Mouse (Mus musculus): ENCODE measurements around the gene Zfhx3. TPM values are rescaled to one million over a fixed set of nuclear protein-coding genes. Genes with fewer than 3 reads are reported as not detected.

Zfhx3 gene
- total and polyA plus RNA-seq, 2 experiments from 2014 or later: 9.6 to 13.8 TPM

DNA sequence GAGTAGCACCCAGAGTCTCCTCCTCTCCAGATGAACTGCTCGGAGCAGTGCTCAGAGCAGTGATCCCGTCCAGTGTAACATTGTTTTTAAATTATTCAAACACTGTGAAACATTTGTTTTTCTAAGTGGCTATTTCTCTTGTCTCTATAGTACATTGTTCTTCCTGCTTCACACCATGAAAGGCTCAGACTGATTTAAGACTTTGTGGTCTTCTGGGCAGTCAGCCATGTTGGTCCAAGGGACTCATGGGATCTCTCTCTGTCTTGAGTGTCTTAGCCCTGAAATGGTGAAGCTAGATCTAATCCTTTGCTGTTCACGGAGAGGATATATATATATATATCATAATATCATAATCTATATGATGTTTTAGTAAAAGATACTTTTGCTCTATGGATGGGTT is 480.1 kb downstream of the Zfhx3 start:
- Histone ChIP-seq H3K9me3 (ENCODE audit: low read length) (no peaks in the 10 kb centered on the region), H3K27ac (ENCODE audit: low read depth, low read length) (no peak overlapping the region), H3K4me3 (ENCODE audit: low read depth, low read length) (no peak overlapping the region), H3K9ac (no peak overlapping the region), H3K4me1 (ENCODE audit: insufficient read depth) (peaks cover 7% of the 10 kb centered on the region; the same call in 1 of the 2 replicates), H3K27me3 (ENCODE audit: insufficient read depth, low read length) (0 out of 2 replicates have a peak, but pooled peaks cover 3% of the 10 kb centered on the region), H3K4me2 (ENCODE audit: low read depth) (no peak overlapping the region), H3K36me3 (ENCODE audit: insufficient read depth) (no peaks in the 10 kb centered on the region)
- 71% methylated on average over 3 of the region's 3 CpGs for WGBS
- DNase-seq: no peak
- ATAC-seq: no peak
- TF ChIP-seq CTCF (IDR thresholded peaks at IDR 0.05; ENCODE audit: low read depth): no peak

DNA sequence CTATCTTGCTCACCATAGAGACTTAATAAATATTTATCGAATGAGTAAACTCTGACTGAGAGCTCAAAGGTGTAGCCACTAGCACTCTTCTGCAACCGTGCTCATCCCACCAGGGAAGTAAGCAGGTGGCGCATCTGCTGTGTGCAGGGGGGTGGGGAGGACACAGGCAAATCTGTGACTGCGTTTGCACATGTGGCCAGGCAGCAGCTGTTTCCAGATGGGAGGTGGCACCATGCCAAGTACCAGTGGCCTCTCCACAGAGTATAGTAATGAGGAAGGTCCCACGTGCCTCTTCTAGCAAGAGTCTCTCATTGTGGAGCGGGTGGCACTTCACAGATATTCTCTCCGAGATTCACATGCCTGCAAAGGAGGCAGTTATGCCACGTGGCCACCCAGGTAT is 481.9 kb downstream of the Zfhx3 start:
- H3K27me3 ChIP-seq (ENCODE audit: insufficient read depth, low read length): 0 out of 2 replicates have a peak, but pooled peaks cover 3% of the 10 kb centered on the region
- ATAC-seq (no peak), DNase-seq (no peak)
- H3K4me2 ChIP-seq (ENCODE audit: low read depth): no peak overlapping the region
- H3K9ac ChIP-seq: no peak overlapping the region
- peaks cover 6% of the 10 kb centered on the region; the same call in 1 of the 2 replicates for H3K4me1 ChIP-seq (ENCODE audit: insufficient read depth)
- WGBS: 69% methylated on average over 8 of the region's 8 CpGs
- H3K9me3 ChIP-seq (ENCODE audit: low read length): no peaks in the 10 kb centered on the region
- no peaks in the 10 kb centered on the region for H3K36me3 ChIP-seq (ENCODE audit: insufficient read depth)
- no peak overlapping the region for H3K4me3 ChIP-seq (ENCODE audit: low read depth, low read length)
- no peak overlapping the region for H3K27ac ChIP-seq (ENCODE audit: low read depth, low read length)
- TF ChIP-seq CTCF (IDR thresholded peaks at IDR 0.05; ENCODE audit: low read depth): no peak

DNA sequence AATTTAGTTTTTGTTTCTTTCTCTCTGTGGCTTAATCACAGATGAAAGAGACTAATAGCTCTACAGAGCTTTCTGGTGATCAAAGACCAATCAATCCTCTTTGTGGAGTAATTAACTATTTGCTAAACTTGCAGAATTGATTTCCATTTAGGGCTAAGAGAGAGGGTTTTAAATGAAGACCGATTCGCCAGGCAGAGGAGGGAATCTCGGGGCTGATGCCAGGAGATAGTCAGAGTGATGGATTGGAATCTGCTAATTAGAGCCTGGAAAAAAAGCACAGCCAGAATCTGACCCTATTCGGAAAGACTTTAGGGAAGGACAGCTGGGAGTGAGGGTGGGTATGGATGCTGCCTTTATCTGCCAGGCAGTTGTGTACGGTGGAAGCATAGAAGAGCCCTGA is 490.9 kb downstream of the Zfhx3 start:
- Histone ChIP-seq H3K4me3 (ENCODE audit: low read depth, low read length) (no peak overlapping the region), H3K27ac (ENCODE audit: low read depth, low read length) (no peak overlapping the region), H3K4me2 (ENCODE audit: low read depth) (no peak overlapping the region), H3K4me1 (ENCODE audit: insufficient read depth) (no peaks in the 10 kb centered on the region), H3K36me3 (ENCODE audit: insufficient read depth) (no peaks in the 10 kb centered on the region), H3K9me3 (ENCODE audit: low read length) (no peaks in the 10 kb centered on the region), H3K9ac (no peak overlapping the region), H3K27me3 (ENCODE audit: insufficient read depth, low read length) (peaks cover 9% of the 10 kb centered on the region)
- no peak for TF ChIP-seq CTCF (IDR thresholded peaks at IDR 0.05; ENCODE audit: low read depth)
- ATAC-seq (no peak), DNase-seq (no peak)
- WGBS: 17% methylated on average over 5 of the region's 5 CpGs

DNA sequence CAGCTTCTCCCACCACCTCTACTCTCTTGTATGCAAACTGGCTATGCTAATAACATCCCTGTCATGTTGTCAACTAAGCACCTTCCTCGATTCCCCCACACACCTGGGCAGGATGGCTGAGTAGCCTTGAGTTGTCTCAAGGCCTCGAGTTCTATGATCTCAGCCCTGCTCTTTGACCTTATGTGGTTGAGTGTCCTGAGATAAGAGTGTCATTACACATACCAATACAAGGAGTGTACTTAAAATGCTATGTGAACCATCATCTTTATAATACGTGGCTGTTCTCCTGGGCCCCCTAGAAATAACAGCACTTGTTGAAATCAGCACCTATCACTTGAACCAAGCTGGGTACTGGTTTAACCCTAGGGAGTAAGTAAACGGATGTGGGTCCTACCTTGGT is 492.1 kb downstream of the Zfhx3 start:
- H3K27me3 ChIP-seq (ENCODE audit: insufficient read depth, low read length): peaks cover 9% of the 10 kb centered on the region
- no peak overlapping the region for H3K27ac ChIP-seq (ENCODE audit: low read depth, low read length)
- no peaks in the 10 kb centered on the region for H3K9me3 ChIP-seq (ENCODE audit: low read length)
- TF ChIP-seq CTCF (IDR thresholded peaks at IDR 0.05; ENCODE audit: low read depth): no peak
- DNase-seq (no peak), ATAC-seq (no peak)
- no peak overlapping the region for H3K4me2 ChIP-seq (ENCODE audit: low read depth)
- no peaks in the 10 kb centered on the region for H3K4me1 ChIP-seq (ENCODE audit: insufficient read depth)
- no peak overlapping the region for H3K9ac ChIP-seq
- WGBS: 87% methylated on average over 4 of the region's 4 CpGs
- no peaks in the 10 kb centered on the region for H3K36me3 ChIP-seq (ENCODE audit: insufficient read depth)
- H3K4me3 ChIP-seq (ENCODE audit: low read depth, low read length): no peak overlapping the region

DNA sequence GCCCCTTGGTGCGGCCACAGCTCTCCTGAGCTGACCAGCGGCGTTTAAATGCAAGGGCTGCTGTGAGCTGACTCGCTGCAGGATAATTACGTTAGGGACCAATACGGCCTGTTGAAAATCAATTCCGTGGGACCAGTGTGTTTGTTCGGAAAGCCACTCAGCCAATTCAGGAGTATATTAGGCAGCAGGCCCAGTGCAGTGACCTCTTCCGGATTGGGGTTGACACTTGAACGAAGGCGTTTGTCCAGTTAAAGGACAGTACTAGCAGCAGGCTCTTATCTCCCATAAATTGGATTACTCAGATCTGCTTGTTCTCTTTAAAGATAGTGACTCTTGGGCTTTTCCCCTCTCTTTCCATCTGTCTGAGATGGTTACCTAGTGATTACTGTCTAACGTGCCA is 493.9 kb downstream of the Zfhx3 start:
- ATAC-seq: no peak
- no peak for TF ChIP-seq CTCF (IDR thresholded peaks at IDR 0.05; ENCODE audit: low read depth)
- 49% methylated on average over 12 of the region's 12 CpGs for WGBS

DNA sequence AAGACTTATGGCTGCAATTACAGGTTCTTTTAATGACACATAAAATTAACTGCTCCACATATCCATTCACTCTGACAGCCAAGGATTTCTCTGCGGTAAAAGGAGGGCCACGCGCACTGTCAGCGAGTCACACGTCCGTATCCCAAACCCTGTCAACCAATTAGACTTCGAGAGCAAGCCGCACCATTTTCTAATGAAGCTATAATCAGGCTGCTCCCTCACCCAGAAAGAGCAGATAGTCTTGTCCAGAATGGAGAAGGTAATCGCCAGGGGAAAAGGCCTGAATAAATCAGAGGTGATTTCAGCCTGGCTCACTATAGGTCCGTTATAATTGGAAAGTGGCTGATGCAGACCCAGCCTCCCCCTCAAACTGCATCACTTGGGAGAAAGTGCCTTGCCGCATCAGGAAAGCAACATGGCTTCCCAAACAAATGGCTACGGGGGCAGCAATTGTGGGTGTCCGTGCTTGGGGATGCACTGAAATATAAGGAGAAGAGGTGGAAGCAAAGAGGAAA is 494.9 kb downstream of the Zfhx3 start:
- no peak for TF ChIP-seq CTCF (IDR thresholded peaks at IDR 0.05; ENCODE audit: low read depth)
- Histone ChIP-seq H3K4me2 (ENCODE audit: low read depth) (no peak overlapping the region), H3K4me1 (ENCODE audit: insufficient read depth) (no peaks in the 10 kb centered on the region), H3K4me3 (ENCODE audit: low read depth, low read length) (no peak overlapping the region), H3K9ac (no peak overlapping the region), H3K36me3 (ENCODE audit: insufficient read depth) (no peaks in the 10 kb centered on the region), H3K27me3 (ENCODE audit: insufficient read depth, low read length) (peaks cover 5% of the 10 kb centered on the region), H3K9me3 (ENCODE audit: low read length) (no peaks in the 10 kb centered on the region), H3K27ac (ENCODE audit: low read depth, low read length) (no peak overlapping the region)
- 68% methylated on average over 13 of the region's 13 CpGs for WGBS
- no peak for DNase-seq
- no peak for ATAC-seq

More for the DNA sequence above, 493.9 kb downstream of the Zfhx3 start:
- Histone ChIP-seq H3K9ac (no peak overlapping the region), H3K27me3 (ENCODE audit: insufficient read depth, low read length) (peaks cover 9% of the 10 kb centered on the region), H3K4me1 (ENCODE audit: insufficient read depth) (no peaks in the 10 kb centered on the region), H3K4me2 (ENCODE audit: low read depth) (no peak overlapping the region), H3K4me3 (ENCODE audit: low read depth, low read length) (no peak overlapping the region), H3K9me3 (ENCODE audit: low read length) (no peaks in the 10 kb centered on the region), H3K27ac (ENCODE audit: low read depth, low read length) (no peak overlapping the region), H3K36me3 (ENCODE audit: insufficient read depth) (no peaks in the 10 kb centered on the region)
- no peak for DNase-seq

DNA sequence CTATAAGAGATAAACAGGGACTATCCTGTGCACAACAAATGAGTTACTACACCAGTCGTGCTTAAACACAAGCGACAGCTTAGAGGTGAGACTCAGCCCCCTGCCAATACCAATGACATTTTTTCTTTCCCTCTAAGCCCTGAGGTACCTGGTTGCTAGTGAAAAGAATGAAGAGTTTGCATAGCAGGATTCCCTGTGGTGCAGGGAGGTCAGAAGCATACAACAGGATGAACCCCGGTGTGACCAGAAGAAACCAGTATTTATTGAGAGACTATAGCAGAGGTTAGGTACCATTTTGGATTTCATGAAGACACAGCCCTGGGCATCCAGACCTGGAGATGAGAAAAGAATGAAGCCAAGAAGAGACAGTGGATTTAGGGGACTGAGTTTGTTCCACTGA is 498.0 kb downstream of the Zfhx3 start:
- Histone ChIP-seq H3K4me2 (ENCODE audit: low read depth) (no peak overlapping the region), H3K36me3 (ENCODE audit: insufficient read depth) (no peaks in the 10 kb centered on the region), H3K9me3 (ENCODE audit: low read length) (no peaks in the 10 kb centered on the region), H3K27ac (ENCODE audit: low read depth, low read length) (no peak overlapping the region), H3K4me1 (ENCODE audit: insufficient read depth) (no peaks in the 10 kb centered on the region), H3K27me3 (ENCODE audit: insufficient read depth, low read length) (no peaks in the 10 kb centered on the region; the same call in 1 of the 2 replicates), H3K9ac (no peak overlapping the region), H3K4me3 (ENCODE audit: low read depth, low read length) (no peak overlapping the region)
- ATAC-seq (no peak), DNase-seq (no peak)
- WGBS: 72% methylated on average over 3 of the region's 3 CpGs
- no peak for TF ChIP-seq CTCF (IDR thresholded peaks at IDR 0.05; ENCODE audit: low read depth)
